Comparison of ENCODE assay signal across 16 mouse cellular contexts in genomic region chrX:11880972-11881371, GRCm38 (mm10).
DNase-seq lines count a peak whose midpoint lies in the region; ATAC-seq and TF ChIP-seq lines count a peak whose summit lies in the region.
"Had no signal": no experiment of that assay in that cellular context is flagged by ENCODE, and none has a peak within 500 bp of the region (broad histone marks: within the 10 kb centered on the region; RNA-seq: fewer than 3 reads in every experiment).

No protein-coding gene starts in this region.

- H3K4me3 ChIP-seq in midbrain, embryonic 14.5 days (replicated peaks; ENCODE audit: low read depth, low read length): no peak overlapping the region
- no peak overlapping the region for H3K4me3 ChIP-seq in midbrain, embryonic 11.5 days (ENCODE audit: low read depth, low read length)
- H3K4me3 ChIP-seq in MEL (ENCODE audit: control insufficient read depth in 1 of 2, insufficient read depth in 1 of 2, low read depth in 2 of 2, low read length in 2 of 2): no peak overlapping the region
- no peak overlapping the region for H3K4me3 ChIP-seq in forebrain, embryonic 11.5 days (ENCODE audit: low read depth, low read length)
- H3K4me3 ChIP-seq: forebrain, embryonic 12.5 days; heart, embryonic 13.5 days; intestine, embryonic 15.5 days; limb, embryonic 13.5 days had no signal

- WGBS in midbrain, embryonic 14.5 days: 71% methylated on average over 1 of the region's 1 CpGs
- 88% methylated on average over 1 of the region's 1 CpGs for WGBS in midbrain, embryonic 11.5 days
- WGBS in forebrain, embryonic 11.5 days: 92% methylated on average over 1 of the region's 1 CpGs

- TF ChIP-seq RAD21 in MEL (IDR thresholded peaks at IDR 0.05; ENCODE audit: low read depth, low read length): no peak

- no peak overlapping the region for H3K27ac ChIP-seq in midbrain, embryonic 14.5 days (replicated peaks; ENCODE audit: low read depth, low read length)
- no peak overlapping the region for H3K27ac ChIP-seq in midbrain, embryonic 11.5 days (ENCODE audit: low read depth, low read length)
- no peak overlapping the region for H3K27ac ChIP-seq in MEL (ENCODE audit: control insufficient read depth, low read depth, low read length)
- H3K27ac ChIP-seq in forebrain, embryonic 11.5 days (ENCODE audit: low read depth, low read length): no peak overlapping the region
- H3K27ac ChIP-seq: forebrain, embryonic 12.5 days; heart, embryonic 13.5 days; intestine, embryonic 15.5 days; limb, embryonic 13.5 days had no signal

- H3K79me2 ChIP-seq in MEL (ENCODE audit: control insufficient read depth, insufficient read depth, low read length, poor library complexity): no peaks in the 10 kb centered on the region

- no peaks in the 10 kb centered on the region for H3K36me3 ChIP-seq in midbrain, embryonic 14.5 days (ENCODE audit: control insufficient read depth, insufficient read depth, low read length)
- H3K36me3 ChIP-seq in midbrain, embryonic 11.5 days (ENCODE audit: control insufficient read depth, insufficient read depth, low read length): no peaks in the 10 kb centered on the region
- no peaks in the 10 kb centered on the region for H3K36me3 ChIP-seq in MEL (ENCODE audit: control insufficient read depth in 1 of 2, insufficient read depth in 2 of 2, low read length in 2 of 2)
- H3K36me3 ChIP-seq in forebrain, embryonic 11.5 days (ENCODE audit: control insufficient read depth, insufficient read depth, low read length): no peaks in the 10 kb centered on the region
- H3K36me3 ChIP-seq: forebrain, embryonic 12.5 days; heart, embryonic 13.5 days; intestine, embryonic 15.5 days; limb, embryonic 13.5 days had no signal

- no peak for TF ChIP-seq EP300 in MEL (IDR thresholded peaks at IDR 0.05; ENCODE audit: low read depth in 1 of 2, low read length in 2 of 2)

- H3K9me3 ChIP-seq in midbrain, embryonic 14.5 days (ENCODE audit: control insufficient read depth, low read length): no peaks in the 10 kb centered on the region
- H3K9me3 ChIP-seq in midbrain, embryonic 11.5 days (ENCODE audit: control insufficient read depth, low read length): no peaks in the 10 kb centered on the region
- H3K9me3 ChIP-seq in MEL (replicated peaks; ENCODE audit: insufficient read depth, low read length): no peaks in the 10 kb centered on the region
- H3K9me3 ChIP-seq in forebrain, embryonic 11.5 days (ENCODE audit: control insufficient read depth, low read length): no peaks in the 10 kb centered on the region
- H3K9me3 ChIP-seq: forebrain, embryonic 12.5 days; heart, embryonic 13.5 days; intestine, embryonic 15.5 days; limb, embryonic 13.5 days had no signal

- DNase-seq in midbrain, embryonic 14.5 days: peak; percentile 25
- DNase-seq in midbrain, embryonic 11.5 days (ENCODE audit: low spot score, missing footprints): no peak
- peak; percentile 70 for DNase-seq in MEL (ENCODE audit: low read depth, low spot score)
- no peak for DNase-seq in forebrain, embryonic 11.5 days (ENCODE audit: low spot score)
- no peak for DNase-seq in kidney, postnatal 10 days
- DNase-seq: adrenal gland, postnatal 14 days; cerebellum, adult 2 months; gastrocnemius, postnatal 10 days; kidney, postnatal 14 days; lung, embryonic 14.5 days had no signal

- TF ChIP-seq POLR2A in MEL (IDR thresholded peaks at IDR 0.05; ENCODE audit: control insufficient read depth in 1 of 2, insufficient read depth in 1 of 2, low read depth in 1 of 2, low read length in 2 of 2, poor library complexity in 1 of 2): no peak

- no peaks in the 10 kb centered on the region for H3K4me1 ChIP-seq in midbrain, embryonic 14.5 days (ENCODE audit: control insufficient read depth, insufficient read depth, low read length)
- H3K4me1 ChIP-seq in midbrain, embryonic 11.5 days (ENCODE audit: control insufficient read depth, insufficient read depth, low read length): no peaks in the 10 kb centered on the region
- H3K4me1 ChIP-seq in MEL (ENCODE audit: control insufficient read depth in 1 of 2, insufficient read depth in 2 of 2, low read length in 2 of 2): peaks cover 0 to 5% of the 10 kb centered on the region in 2 experiments; a peak in 1 of 4 replicates
- H3K4me1 ChIP-seq in forebrain, embryonic 11.5 days (replicated peaks; ENCODE audit: control insufficient read depth, insufficient read depth, low read length): no peaks in the 10 kb centered on the region
- H3K4me1 ChIP-seq: forebrain, embryonic 12.5 days; heart, embryonic 13.5 days; intestine, embryonic 15.5 days had no signal

- ATAC-seq in midbrain, embryonic 14.5 days (ENCODE audit: low FRiP score, low TSS enrichment): no peak
- ATAC-seq in midbrain, embryonic 11.5 days (ENCODE audit: low FRiP score): no peak
- ATAC-seq in common myeloid progenitor, adult 5-6 weeks (replicated peaks; ENCODE audit: low read depth, poor library complexity, severe bottlenecking): peak; percentile 88
- peak; percentile 60 for ATAC-seq in neutrophil, adult 5-6 weeks (ENCODE audit: extremely low read depth, insufficient number of reproducible peaks, low FRiP score, poor library complexity, severe bottlenecking)
- ATAC-seq in forebrain, embryonic 11.5 days (replicated peaks; ENCODE audit: low FRiP score): no peak
- ATAC-seq: intestine, embryonic 15.5 days had no signal

- H3K9ac ChIP-seq in midbrain, embryonic 14.5 days (replicated peaks; ENCODE audit: low read length): no peak overlapping the region
- H3K9ac ChIP-seq in midbrain, embryonic 11.5 days (ENCODE audit: low read length): no peak overlapping the region
- no peak overlapping the region for H3K9ac ChIP-seq in MEL (ENCODE audit: control insufficient read depth, low read depth, low read length, poor library complexity, severe bottlenecking)
- H3K9ac ChIP-seq in forebrain, embryonic 11.5 days (ENCODE audit: low read length): no peak overlapping the region
- H3K9ac ChIP-seq: forebrain, embryonic 12.5 days; heart, embryonic 13.5 days; intestine, embryonic 15.5 days; limb, embryonic 13.5 days; lung, embryonic 14.5 days had no signal

- no peak overlapping the region for H3K4me2 ChIP-seq in midbrain, embryonic 14.5 days (ENCODE audit: low read length)
- H3K4me2 ChIP-seq in midbrain, embryonic 11.5 days: no peak overlapping the region
- H3K4me2 ChIP-seq in forebrain, embryonic 11.5 days (ENCODE audit: low read depth, low read length, severe bottlenecking): no peak overlapping the region
- H3K4me2 ChIP-seq: forebrain, embryonic 12.5 days; heart, embryonic 13.5 days; intestine, embryonic 15.5 days; limb, embryonic 13.5 days; lung, embryonic 14.5 days had no signal

- H3K27me3 ChIP-seq in midbrain, embryonic 14.5 days (ENCODE audit: control insufficient read depth, insufficient read depth, low read length): no peaks in the 10 kb centered on the region
- H3K27me3 ChIP-seq in midbrain, embryonic 11.5 days (ENCODE audit: control insufficient read depth, insufficient read depth, low read length): peaks cover 9% of the 10 kb centered on the region
- H3K27me3 ChIP-seq in MEL (ENCODE audit: control insufficient read depth in 1 of 2, insufficient read depth in 2 of 2, low read length in 2 of 2): no peaks in the 10 kb centered on the region
- peaks cover 2% of the 10 kb centered on the region for H3K27me3 ChIP-seq in forebrain, embryonic 11.5 days (ENCODE audit: control insufficient read depth, insufficient read depth, low read length)
- H3K27me3 ChIP-seq: intestine, embryonic 15.5 days had no signal

- no peak for TF ChIP-seq CTCF in MEL (IDR thresholded peaks at IDR 0.05 in 2 of 3, conservative IDR thresholded peaks at IDR 0.05 in 1 of 3; ENCODE audit: control insufficient read depth in 1 of 3, insufficient read depth in 1 of 3, low read depth in 2 of 3, low read length in 3 of 3, poor library complexity in 1 of 3, severe bottlenecking in 1 of 3)

TF ChIP-seq in MEL, 35 proteins besides CTCF, POLR2A, EP300 and RAD21:
- TF ChIP-seq USF2 (IDR thresholded peaks at IDR 0.05; ENCODE audit: borderline replicate concordance in 1 of 2, insufficient read depth in 1 of 2, low read depth in 1 of 2, low read length in 2 of 2): no peak
- TF ChIP-seq UBTF (IDR thresholded peaks at IDR 0.05; ENCODE audit: borderline replicate concordance, insufficient read depth, low read depth, low read length): no peak
- no peak for TF ChIP-seq TAL1 (IDR thresholded peaks at IDR 0.05; ENCODE audit: low read length)
- TF ChIP-seq BHLHE40 (IDR thresholded peaks at IDR 0.05; ENCODE audit: borderline replicate concordance, low read depth, low read length): no peak
- no peak for TF ChIP-seq ZNF384 (IDR thresholded peaks at IDR 0.05; ENCODE audit: low read depth, low read length)
- no peak for TF ChIP-seq ZMIZ1 (IDR thresholded peaks at IDR 0.05; ENCODE audit: low read depth, low read length)
- TF ChIP-seq NELFE (IDR thresholded peaks at IDR 0.05; ENCODE audit: low read depth, low read length): no peak

Comparison
In these comparisons a context has a peak if more than half of its experiments do, and no peak if none do; other contexts are left out.
1. DNase-seq: peak in midbrain, embryonic 14.5 days (single experiment) and MEL (single experiment); none in midbrain, embryonic 11.5 days (single experiment), forebrain, embryonic 11.5 days (single experiment) and kidney, postnatal 10 days (single experiment).
2. ATAC-seq: peak in common myeloid progenitor, adult 5-6 weeks (single experiment) and neutrophil, adult 5-6 weeks (single experiment); none in midbrain, embryonic 14.5 days (single experiment), midbrain, embryonic 11.5 days (single experiment) and forebrain, embryonic 11.5 days (single experiment).